Mouse (Mus musculus) heart, embryonic 14.5 days (tissue): ENCODE data around the gene Ankrd42. TPM values are rescaled to one million over a fixed set of nuclear protein-coding genes. Genes with fewer than 3 reads are reported as not detected.

Source experiments
- ATAC-seq: fragments of 200-750 bp; cut with Nextera tagmentation; 2 replicates; pipeline ENCODE4 v1.8.0; 2017; ENCODE audit warnings: low read depth, moderate TSS enrichment; ENCODE audit not compliant: insufficient number of reproducible peaks, insufficient read depth, low FRiP score
- H3K27ac ChIP-seq, 2 experiments: fragments of 200-500 bp in 1 of 2; fragments of 300-500 bp in 1 of 2; sonication (generic) in 1 of 2; replicated peaks in 1 of 2; 2 replicates each; pipeline ENCODE4 v1.5.1; 2012 to 2014; ENCODE audit warnings: low read depth in 2 of 2, low read length in 2 of 2, control low read depth in 1 of 2, mild to moderate bottlenecking in 1 of 2, mixed read lengths in 1 of 2; ENCODE audit not compliant: control insufficient read depth in 1 of 2, insufficient read depth in 1 of 2
- H3K27me3 ChIP-seq: fragments of 300-500 bp; sonication (generic); 2 replicates; pipeline ENCODE4 v1.6.1; 2014; ENCODE audit warnings: mild to moderate bottlenecking, low read length, control low read depth; ENCODE audit not compliant: control insufficient read depth, insufficient read depth
- H3K36me3 ChIP-seq: fragments of 300-500 bp; sonication (generic); 2 replicates; pipeline ENCODE4 v1.6.1; 2014; ENCODE audit warnings: mild to moderate bottlenecking, control low read depth, low read length, mixed read lengths; ENCODE audit not compliant: control insufficient read depth, insufficient read depth
- H3K4me1 ChIP-seq, 2 experiments: fragments of 200-500 bp in 1 of 2; fragments of 300-500 bp in 1 of 2; sonication (generic) in 1 of 2; 2 replicates each; pipeline ENCODE4 v1.6.1; 2012 to 2014; ENCODE audit warnings: low read length in 2 of 2, control low read depth in 1 of 2, mixed read lengths in 1 of 2; ENCODE audit not compliant: control insufficient read depth in 2 of 2, insufficient read depth in 2 of 2
- H3K4me2 ChIP-seq: fragments of 300-500 bp; sonication (generic); 2 replicates; pipeline ENCODE4 v1.6.1; 2014; ENCODE audit warnings: mild to moderate bottlenecking, low read length
- H3K4me3 ChIP-seq, 2 experiments: fragments of 200-500 bp in 1 of 2; fragments of 300-500 bp in 1 of 2; sonication (generic) in 1 of 2; 2 replicates each; pipeline ENCODE4 v1.5.1; 2012 to 2014; ENCODE audit warnings: low read length in 2 of 2, mild to moderate bottlenecking in 2 of 2, control low read depth in 1 of 2, low read depth in 1 of 2, moderate library complexity in 1 of 2; ENCODE audit not compliant: control insufficient read depth in 1 of 2, insufficient read depth in 1 of 2
- H3K9ac ChIP-seq: fragments of 300-500 bp; sonication (generic); 2 replicates; pipeline ENCODE4 v1.6.1; 2014; ENCODE audit warnings: mild to moderate bottlenecking, low read length
- H3K9me3 ChIP-seq: fragments of 300-500 bp; sonication (generic); 2 replicates; pipeline ENCODE4 v1.6.1; 2016; ENCODE audit warnings: low read length, control low read depth; ENCODE audit not compliant: control insufficient read depth
- WGBS: fragments of 180-500 bp; shearing (Covaris S2); extraction: QIAGEN DNeasy Blood & Tissue Kit; methylation state at CpG from one replicate; pipeline ENCODE4 v1.1.7; 2014; 5-methylcytosine and 5-hydroxymethylcytosine counted together
- polyA plus RNA-seq: library from polyadenylated mRNA; unstranded; fragments of >200 nt; fragmentation: Nextera tagmentation; extraction: Ambion mirVana; gene quantifications from 2 replicates; pipeline ENCODE4 v1.2.1, GENCODE M21; 2014

Gene Ankrd42
- polyA plus RNA-seq, 1 experiment from 2014 or later = 2.6 TPM

- H3K4me1 ChIP-seq = peaks cover 0 to 5% of the 10 kb centered on the region in 2 experiments; a peak in 1 of 4 replicates
- WGBS = 59% methylated on average over 2 of the region's 2 CpGs
- H3K27ac ChIP-seq = no peak overlapping the region
- 0 out of 2 replicates have a peak, but pooled peaks cover 3% of the 10 kb centered on the region for H3K9me3 ChIP-seq
- H3K4me2 ChIP-seq = no peak overlapping the region
- no peaks in the 10 kb centered on the region for H3K27me3 ChIP-seq
- no peak overlapping the region for H3K9ac ChIP-seq
- ATAC-seq = no peak
- peaks cover 88% of the 10 kb centered on the region for H3K36me3 ChIP-seq
- H3K4me3 ChIP-seq = no peak overlapping the region
These were observed 19.4 kb upstream of the Ankrd42 start for GRCm38 (mm10) chr7:92656386-92656785.

GRCm38 (mm10) chr7:92653329-92653728 is 16.4 kb upstream of the Ankrd42 start:
- Histone ChIP-seq H3K27ac (no peak overlapping the region), H3K9ac (no peak overlapping the region), H3K4me1 (peaks cover 0 to 5% of the 10 kb centered on the region in 2 experiments; a peak in 1 of 4 replicates), H3K27me3 (no peaks in the 10 kb centered on the region), H3K9me3 (0 out of 2 replicates have a peak, but pooled peaks cover 3% of the 10 kb centered on the region), H3K4me3 (no peak overlapping the region), H3K4me2 (no peak overlapping the region), H3K36me3 (peaks cover 76% of the 10 kb centered on the region)
- ATAC-seq = no peak
- WGBS = 58% methylated on average over 1 of the region's 1 CpGs

DNA sequence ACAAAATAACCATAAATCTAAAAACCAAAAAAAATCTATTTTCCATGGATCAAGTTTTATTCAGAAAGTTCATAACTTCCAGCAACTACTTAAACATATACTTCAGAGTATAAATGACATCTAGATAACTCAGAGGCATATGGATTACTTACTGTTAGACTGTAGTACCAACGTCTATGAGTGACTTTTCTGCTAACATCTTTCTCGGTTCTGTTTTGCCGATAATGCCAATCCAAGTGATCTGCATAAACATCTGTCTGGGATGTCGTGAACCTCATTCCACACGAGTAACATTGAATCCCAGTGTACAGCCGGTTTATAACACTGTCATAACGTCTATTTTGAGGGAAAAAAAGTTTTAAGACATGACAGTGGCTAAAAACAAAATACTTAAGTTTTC is 10.8 kb upstream of the Ankrd42 start:
- WGBS = 83% methylated on average over 7 of the region's 7 CpGs
- H3K4me3 ChIP-seq = no peak overlapping the region
- H3K4me1 ChIP-seq = no peaks in the 10 kb centered on the region
- H3K27ac ChIP-seq = no peak overlapping the region
- ATAC-seq = no peak
- H3K9ac ChIP-seq = no peak overlapping the region
- H3K4me2 ChIP-seq = no peak overlapping the region
- H3K9me3 ChIP-seq = no peaks in the 10 kb centered on the region
- no peaks in the 10 kb centered on the region for H3K27me3 ChIP-seq
- H3K36me3 ChIP-seq = peaks cover 79% of the 10 kb centered on the region

GRCm38 (mm10) chr7:92642358-92642757 is 5.4 kb upstream of the Ankrd42 start:
- H3K27ac ChIP-seq = no peak overlapping the region
- 0 out of 4 replicates have a peak, but pooled peaks cover 0 to 10% of the 10 kb centered on the region in 2 experiments for H3K4me1 ChIP-seq
- no peaks in the 10 kb centered on the region for H3K27me3 ChIP-seq
- no peak overlapping the region for H3K4me2 ChIP-seq
- H3K4me3 ChIP-seq = no peak overlapping the region
- ATAC-seq = no peak
- no peak overlapping the region for H3K9ac ChIP-seq
- peaks cover 71% of the 10 kb centered on the region for H3K36me3 ChIP-seq
- H3K9me3 ChIP-seq = no peaks in the 10 kb centered on the region

DNA sequence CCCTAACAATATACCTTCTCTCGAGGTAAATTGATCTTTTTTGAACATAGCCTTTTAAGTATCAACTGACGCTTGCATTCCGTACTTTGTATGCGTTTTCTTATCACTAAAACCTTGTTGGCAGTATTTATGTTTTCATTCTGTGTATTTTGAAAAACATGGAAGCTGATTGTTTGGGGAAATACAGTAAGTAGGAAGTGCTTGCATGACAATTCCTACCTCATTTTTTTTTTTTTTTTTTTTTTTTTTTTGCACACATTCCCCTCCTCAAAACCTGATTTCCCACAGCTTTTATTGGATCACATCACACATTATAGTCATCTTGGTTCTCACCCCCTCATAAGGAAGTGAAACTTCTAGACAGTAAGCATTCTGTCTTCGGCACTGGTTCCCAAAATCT is 1.1 kb upstream of the Ankrd42 start:
- no peaks in the 10 kb centered on the region for H3K9me3 ChIP-seq
- H3K27ac ChIP-seq = no peak overlapping the region
- peak overlapping the region in 1 of 2 experiments; percentile 95; a peak in 2 of 4 replicates for H3K4me3 ChIP-seq
- H3K36me3 ChIP-seq = peaks cover 35% of the 10 kb centered on the region
- 85% methylated on average over 5 of the region's 5 CpGs for WGBS
- no peaks in the 10 kb centered on the region for H3K27me3 ChIP-seq
- ATAC-seq = no peak
- H3K9ac ChIP-seq = peak overlapping the region; percentile 88; the same call in 1 of the 2 replicates
- H3K4me1 ChIP-seq = peaks cover 2 to 17% of the 10 kb centered on the region in 2 experiments; a peak in 2 of 4 replicates
- H3K4me2 ChIP-seq = peak overlapping the region; percentile 96

- Histone ChIP-seq H3K27me3 (no peaks in the 10 kb centered on the region), H3K27ac (peak overlapping the region in 1 of 2 experiments; percentile 87; a peak in 2 of 4 replicates), H3K4me1 (peaks cover 2 to 17% of the 10 kb centered on the region in 2 experiments; a peak in 2 of 4 replicates), H3K9ac (peak overlapping the region; percentile 88), H3K36me3 (peaks cover 22% of the 10 kb centered on the region), H3K4me3 (peak overlapping the region; percentile 92 to 95), H3K9me3 (no peaks in the 10 kb centered on the region), H3K4me2 (peak overlapping the region; percentile 96)
- WGBS = 1% methylated on average over 49 of the region's 49 CpGs
- peak; percentile 78 for ATAC-seq
These were observed 489 bp downstream of the Ankrd42 start for GRCm38 (mm10) chr7:92636295-92637011.

DNA sequence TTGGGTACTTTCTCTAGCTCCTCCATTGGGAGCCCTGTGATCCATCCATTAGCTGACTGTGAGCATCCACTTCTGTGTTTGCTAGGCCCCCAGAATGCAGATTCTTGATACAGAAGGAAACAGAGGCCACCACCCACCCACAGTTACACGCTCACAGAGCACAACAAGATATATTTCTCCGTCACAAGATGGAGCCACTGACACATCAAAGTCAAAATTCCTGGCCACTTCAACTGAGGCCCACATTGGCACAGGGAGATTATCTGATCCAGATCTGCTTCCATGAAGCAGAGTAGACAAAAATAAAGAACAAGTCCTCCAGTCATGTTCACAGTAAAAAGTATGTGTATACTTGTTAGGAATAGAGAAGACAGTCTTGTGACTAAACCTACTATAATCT is 6.8 kb downstream of the Ankrd42 start:
- no peak overlapping the region for H3K27ac ChIP-seq
- no peaks in the 10 kb centered on the region for H3K27me3 ChIP-seq
- H3K36me3 ChIP-seq = no peaks in the 10 kb centered on the region
- H3K9ac ChIP-seq = no peak overlapping the region
- no peak overlapping the region for H3K4me3 ChIP-seq
- H3K9me3 ChIP-seq = no peaks in the 10 kb centered on the region
- no peak overlapping the region for H3K4me2 ChIP-seq
- WGBS = 28% methylated on average over 2 of the region's 2 CpGs
- no peaks in the 10 kb centered on the region for H3K4me1 ChIP-seq
- ATAC-seq = no peak
